Mouse (Mus musculus): Measurements from ENCODE around the gene Agtpbp1.
"Not testable (repeated sequence)": the region's sequence is repeated elsewhere in the genome, so short reads cannot be mapped to it uniquely, and the experiment has no call there.

The Agtpbp1 gene

GRCm38 (mm10) chr13:59486243-59486642, 98.8 kb downstream of the Agtpbp1 start:
- no peak for DNase-seq (ENCODE audit: low read depth in 2 of 2, low spot score in 2 of 2)

GRCm38 (mm10) chr13:59485456-59485855, 99.6 kb downstream of the Agtpbp1 start:
- no peak for DNase-seq (ENCODE audit: low read depth in 2 of 2, low spot score in 2 of 2)

- DNase-seq (ENCODE audit: low read depth in 2 of 2, low spot score in 2 of 2), result no peak
Observed at GRCm38 (mm10) chr13:59481484-59481855, 103.6 kb downstream of the Agtpbp1 start.

GRCm38 (mm10) chr13:59480599-59481483, 104.2 kb downstream of the Agtpbp1 start:
- no peak for DNase-seq (ENCODE audit: low read depth in 2 of 2, low spot score in 2 of 2)

- DNase-seq (ENCODE audit: low read depth in 2 of 2, low spot score in 2 of 2), result not testable (repeated sequence)
Observed at GRCm38 (mm10) chr13:59477928-59478327, 107.1 kb downstream of the Agtpbp1 start.

GRCm38 (mm10) chr13:59477451-59477850, 107.6 kb downstream of the Agtpbp1 start:
- no peak for DNase-seq (ENCODE audit: low read depth in 2 of 2, low spot score in 2 of 2)

GRCm38 (mm10) chr13:59474973-59475372, 110.1 kb downstream of the Agtpbp1 start:
- DNase-seq (ENCODE audit: low read depth in 2 of 2, low spot score in 2 of 2), result no peak

- DNase-seq (ENCODE audit: low read depth in 2 of 2, low spot score in 2 of 2), result no peak
Observed at GRCm38 (mm10) chr13:59473341-59473740, 111.7 kb downstream of the Agtpbp1 start.

- no peak for DNase-seq (ENCODE audit: low read depth in 2 of 2, low spot score in 2 of 2)
Observed at GRCm38 (mm10) chr13:59472222-59472621, 112.8 kb downstream of the Agtpbp1 start.

GRCm38 (mm10) chr13:59469701-59470100, 115.3 kb downstream of the Agtpbp1 start:
- DNase-seq (ENCODE audit: low read depth in 2 of 2, low spot score in 2 of 2), result no peak

GRCm38 (mm10) chr13:59468181-59468802, 116.7 kb downstream of the Agtpbp1 start:
- DNase-seq (ENCODE audit: low read depth in 2 of 2, low spot score in 2 of 2), result no peak

GRCm38 (mm10) chr13:59467591-59467990, 117.4 kb downstream of the Agtpbp1 start:
- no peak for DNase-seq (ENCODE audit: low read depth in 2 of 2, low spot score in 2 of 2)

- DNase-seq (ENCODE audit: low read depth in 2 of 2, low spot score in 2 of 2), result no peak
Observed at GRCm38 (mm10) chr13:59460958-59461357, 124.1 kb downstream of the Agtpbp1 start.

GRCm38 (mm10) chr13:59456203-59456602, 128.8 kb downstream of the Agtpbp1 start:
- DNase-seq (ENCODE audit: low read depth in 2 of 2, low spot score in 2 of 2), result no peak

GRCm38 (mm10) chr13:59454001-59454785, 130.8 kb downstream of the Agtpbp1 start:
- no peak for DNase-seq (ENCODE audit: low read depth in 2 of 2, low spot score in 2 of 2)

- DNase-seq (ENCODE audit: low read depth in 2 of 2, low spot score in 2 of 2), result no peak
Observed at GRCm38 (mm10) chr13:59453582-59453981, 131.4 kb downstream of the Agtpbp1 start.

- DNase-seq (ENCODE audit: low read depth in 2 of 2, low spot score in 2 of 2), result no peak
Observed at GRCm38 (mm10) chr13:59453045-59453444, 132.0 kb downstream of the Agtpbp1 start.

GRCm38 (mm10) chr13:59450840-59451239, 134.2 kb downstream of the Agtpbp1 start:
- no peak for DNase-seq (ENCODE audit: low read depth in 2 of 2, low spot score in 2 of 2)

GRCm38 (mm10) chr13:59447130-59447529, 137.9 kb downstream of the Agtpbp1 start:
- DNase-seq (ENCODE audit: low read depth in 2 of 2, low spot score in 2 of 2), result no peak

- DNase-seq (ENCODE audit: low read depth in 2 of 2, low spot score in 2 of 2), result no peak
Observed at GRCm38 (mm10) chr13:59445179-59445578, 139.8 kb downstream of the Agtpbp1 start.

- no peak for DNase-seq (ENCODE audit: low read depth in 2 of 2, low spot score in 2 of 2)
Observed at GRCm38 (mm10) chr13:59444371-59444770, 140.7 kb downstream of the Agtpbp1 start.

GRCm38 (mm10) chr13:59439683-59440082, 145.3 kb downstream of the Agtpbp1 start:
- DNase-seq (ENCODE audit: low read depth in 2 of 2, low spot score in 2 of 2), result no peak

All from CD8-positive naive resting alpha-beta T cell, adult 2 months (primary cell).